Mouse (Mus musculus) right cerebral cortex, postnatal 10 days (tissue): ENCODE measurements at regions not wholly inside any gene's neighbourhood (a gene's known extent, or its start where the extent isn't known, plus 50 kb on each side); places are given as distances from the start of the nearest gene placed in this dataset.

Experiments
- DNase-seq, 2 experiments: peaks; one replicate each; pipeline ENCODE4 v3.0.0; 2021; ENCODE audit warnings: low spot score in 2 of 2

GRCm38 (mm10) chr7:58151713-58152112 lies 504.3 kb upstream of the Atp10a start:
- no peak for DNase-seq

- DNase-seq = peak; percentile 26 to 35
Measured at GRCm38 (mm10) chr7:58184913-58185312, 471.1 kb upstream of the Atp10a start.

GRCm38 (mm10) chr7:58217726-58218125 lies 438.2 kb upstream of the Atp10a start:
- DNase-seq = no peak

GRCm38 (mm10) chr7:58224727-58225126 lies 431.2 kb upstream of the Atp10a start:
- no peak for DNase-seq

GRCm38 (mm10) chr7:58225713-58226112 lies 430.3 kb upstream of the Atp10a start:
- DNase-seq = peak in 1 of 2 experiments; percentile 30

GRCm38 (mm10) chr7:58230162-58230681 lies 425.7 kb upstream of the Atp10a start:
- no peak for DNase-seq

- no peak for DNase-seq
Measured at GRCm38 (mm10) chr7:58230943-58231342, 425.0 kb upstream of the Atp10a start.

GRCm38 (mm10) chr7:58247261-58247660 lies 408.7 kb upstream of the Atp10a start:
- peak; percentile 79 to 88 for DNase-seq
